Mouse (Mus musculus) intestine, postnatal 0 days (tissue): ENCODE measurements at regions not wholly inside any gene's neighbourhood (a gene's known extent, or its start where the extent isn't known, plus 50 kb on each side); places are given as distances from the start of the nearest gene placed in this dataset.

Experiments used
- ATAC-seq: fragments of 200-750 bp; cut with Nextera tagmentation; 2 replicates; pipeline ENCODE4 v1.8.0; 2017; ENCODE audit warnings: mild to moderate bottlenecking, moderate TSS enrichment, moderate library complexity
- H3K27ac ChIP-seq: fragments of 300-500 bp; sonication (generic); 2 replicates; pipeline ENCODE4 v1.5.1; 2014; ENCODE audit warnings: mild to moderate bottlenecking, low read depth, low read length, moderate library complexity
- H3K27me3 ChIP-seq: fragments of 300-500 bp; sonication (generic); replicated peaks from 2 replicates; pipeline ENCODE4 v1.6.1; 2014; ENCODE audit warnings: low read length, mixed read lengths; ENCODE audit not compliant: control insufficient read depth, insufficient read depth
- H3K36me3 ChIP-seq: fragments of 300-500 bp; sonication (generic); 2 replicates; pipeline ENCODE4 v1.6.1; 2014; ENCODE audit warnings: mild to moderate bottlenecking, moderate library complexity; ENCODE audit not compliant: control insufficient read depth, insufficient read depth
- H3K4me1 ChIP-seq: fragments of 300-500 bp; sonication (generic); replicated peaks from 2 replicates; pipeline ENCODE4 v1.6.1; 2014; ENCODE audit warnings: antibody characterized with exemption, low read length, mixed read lengths; ENCODE audit not compliant: control insufficient read depth, insufficient read depth
- H3K4me2 ChIP-seq: fragments of 300-500 bp; sonication (generic); replicated peaks from 2 replicates; pipeline ENCODE4 v1.6.1; 2014; ENCODE audit warnings: low read depth, mild to moderate bottlenecking, moderate library complexity
- H3K4me3 ChIP-seq: fragments of 300-500 bp; sonication (generic); 2 replicates; pipeline ENCODE4 v1.5.1; 2014; ENCODE audit warnings: low read depth, low read length
- H3K9ac ChIP-seq: fragments of 300-500 bp; sonication (generic); 2 replicates; pipeline ENCODE4 v1.6.1; 2014; ENCODE audit warnings: mild to moderate bottlenecking, low read depth, low read length
- H3K9me3 ChIP-seq: fragments of 300-500 bp; sonication (generic); 2 replicates; pipeline ENCODE4 v1.6.1; 2016; ENCODE audit warnings: mixed run types; ENCODE audit not compliant: control insufficient read depth
- CTCF ChIP-seq: sonication (generic); IDR thresholded peaks from 2 replicates; pipeline ENCODE4 v1.5.1; 2016; ENCODE audit warnings: low read depth, mild to moderate bottlenecking, control low read depth, antibody characterized with exemption, moderate library complexity
- WGBS: fragments of 180-500 bp; shearing (Covaris S2); extraction: QIAGEN DNeasy Blood & Tissue Kit; methylation state at CpG from one replicate; pipeline ENCODE4 v1.1.7; 2014; 5-methylcytosine and 5-hydroxymethylcytosine counted together

GRCm38 (mm10) chr2:178987935-178988334, 454.3 kb upstream of the Cdh4 start:
- TF ChIP-seq CTCF = no peak
- ATAC-seq = no peak
- Histone ChIP-seq H3K4me3 (no peak overlapping the region), H3K4me1 (no peaks in the 10 kb centered on the region), H3K4me2 (no peak overlapping the region), H3K27ac (no peak overlapping the region), H3K9ac (no peak overlapping the region), H3K36me3 (no peaks in the 10 kb centered on the region), H3K9me3 (no peaks in the 10 kb centered on the region), H3K27me3 (no peaks in the 10 kb centered on the region)
- WGBS = 76% methylated on average over 10 of the region's 10 CpGs

DNA sequence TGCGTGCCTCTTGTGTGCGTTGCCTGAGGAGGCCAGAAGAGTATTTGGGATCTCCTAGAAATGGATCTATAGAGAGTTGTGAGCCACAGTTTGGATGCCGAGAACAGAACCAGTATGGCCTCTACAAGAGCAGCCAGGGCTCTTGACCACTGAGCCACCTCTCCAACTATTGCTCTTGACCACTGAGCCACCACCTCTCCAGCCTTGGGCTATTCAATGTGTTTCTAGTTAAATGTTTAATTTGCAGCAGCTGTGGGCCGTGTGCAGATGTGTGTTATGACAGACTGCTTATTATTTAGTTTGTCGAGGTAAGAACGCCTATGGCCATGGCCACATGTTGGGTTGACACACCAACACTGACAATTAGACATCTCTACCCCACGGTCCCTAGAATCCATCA, 452.9 kb upstream of the Cdh4 start:
- no peak overlapping the region for H3K4me2 ChIP-seq
- no peak overlapping the region for H3K27ac ChIP-seq
- ATAC-seq = no peak
- WGBS = 75% methylated on average over 7 of the region's 7 CpGs
- no peaks in the 10 kb centered on the region for H3K4me1 ChIP-seq
- no peaks in the 10 kb centered on the region for H3K27me3 ChIP-seq
- no peak overlapping the region for H3K4me3 ChIP-seq
- no peak for TF ChIP-seq CTCF
- no peak overlapping the region for H3K9ac ChIP-seq
- H3K9me3 ChIP-seq = no peaks in the 10 kb centered on the region
- no peaks in the 10 kb centered on the region for H3K36me3 ChIP-seq

- no peak for ATAC-seq
These were observed 452.4 kb upstream of the Cdh4 start for GRCm38 (mm10) chr2:178989784-178990183.

DNA sequence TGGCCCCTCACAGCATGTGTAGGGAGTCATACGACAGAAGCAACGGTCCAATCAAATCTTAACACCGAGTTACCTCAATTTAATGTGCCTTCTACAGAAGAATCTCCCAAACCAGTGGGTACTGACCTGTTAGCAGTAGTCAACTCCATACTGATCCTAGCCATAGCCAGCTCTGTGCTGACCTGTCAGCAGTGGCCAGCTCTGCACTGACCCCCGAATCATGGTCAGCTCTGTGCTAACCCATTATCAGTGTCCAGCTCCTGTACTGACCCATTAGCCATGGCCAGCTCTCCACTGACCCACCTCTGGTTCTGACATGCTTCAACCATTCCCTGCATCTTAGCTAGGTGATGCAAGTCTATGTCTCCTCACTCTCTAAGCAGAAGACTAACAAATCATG, 451.3 kb upstream of the Cdh4 start:
- WGBS = 85% methylated on average over 4 of the region's 4 CpGs
- Histone ChIP-seq H3K27ac (no peak overlapping the region), H3K4me1 (no peaks in the 10 kb centered on the region), H3K36me3 (no peaks in the 10 kb centered on the region), H3K9ac (no peak overlapping the region), H3K4me2 (no peak overlapping the region), H3K4me3 (no peak overlapping the region), H3K27me3 (no peaks in the 10 kb centered on the region), H3K9me3 (no peaks in the 10 kb centered on the region)
- no peak for ATAC-seq
- TF ChIP-seq CTCF = no peak

More at GRCm38 (mm10) chr2:178989784-178990183, 452.4 kb upstream of the Cdh4 start:
- Histone ChIP-seq H3K9me3 (no peaks in the 10 kb centered on the region), H3K4me2 (no peak overlapping the region), H3K27me3 (no peaks in the 10 kb centered on the region), H3K36me3 (no peaks in the 10 kb centered on the region), H3K9ac (no peak overlapping the region), H3K27ac (no peak overlapping the region), H3K4me1 (no peaks in the 10 kb centered on the region), H3K4me3 (no peak overlapping the region)
- WGBS = 92% methylated on average over 1 of the region's 1 CpGs
- peak; percentile 37 for TF ChIP-seq CTCF

GRCm38 (mm10) chr2:178992334-178993116, 449.7 kb upstream of the Cdh4 start:
- Histone ChIP-seq H3K9ac (no peak overlapping the region), H3K36me3 (no peaks in the 10 kb centered on the region), H3K27me3 (no peaks in the 10 kb centered on the region), H3K9me3 (no peaks in the 10 kb centered on the region), H3K4me2 (no peak overlapping the region), H3K4me3 (no peak overlapping the region), H3K27ac (no peak overlapping the region), H3K4me1 (no peaks in the 10 kb centered on the region)
- no peak for ATAC-seq
- no peak for TF ChIP-seq CTCF
- 72% methylated on average over 8 of the region's 8 CpGs for WGBS

GRCm38 (mm10) chr2:178997921-178998320, 444.3 kb upstream of the Cdh4 start:
- 53% methylated on average over 2 of the region's 2 CpGs for WGBS
- TF ChIP-seq CTCF = no peak
- H3K4me3 ChIP-seq = no peak overlapping the region
- no peaks in the 10 kb centered on the region for H3K9me3 ChIP-seq
- H3K27me3 ChIP-seq = no peaks in the 10 kb centered on the region
- no peak overlapping the region for H3K9ac ChIP-seq
- no peaks in the 10 kb centered on the region for H3K36me3 ChIP-seq
- no peak overlapping the region for H3K4me2 ChIP-seq
- no peak overlapping the region for H3K27ac ChIP-seq
- no peaks in the 10 kb centered on the region for H3K4me1 ChIP-seq
- no peak for ATAC-seq
